Mouse (Mus musculus) mouse trophoblast stem cell (cell line): ENCODE measurements at regions not wholly inside any gene's neighbourhood (a gene's known extent, or its start where the extent isn't known, plus 50 kb on each side); places are given as distances from the start of the nearest gene placed in this dataset.
"Not testable (repeated sequence)": the region's sequence is repeated elsewhere in the genome, so short reads cannot be mapped to it uniquely, and the experiment has no call there.

ENCODE experiments used
- in situ Hi-C, 2 experiments: fragments of 300-500 bp; cut with MseI, MboI; formaldehyde crosslinking; loops; 2 replicates in 1 of 2; 3 replicates in 1 of 2; pipeline ENCODE4 v1.15.1; 2025

- in situ Hi-C loops, result no loop called here
Measured at GRCm38 (mm10) chr14:46596696-46597359, 163.5 kb upstream of the Cdkn3 start.

- in situ Hi-C loops, result no loop called here
Measured at GRCm38 (mm10) chr14:46594151-46594550, 166.2 kb upstream of the Cdkn3 start.

GRCm38 (mm10) chr14:46591753-46592359, 168.5 kb upstream of the Cdkn3 start:
- in situ Hi-C loops, result no loop called here

- in situ Hi-C loops, result no loop called here
Measured at GRCm38 (mm10) chr14:46591211-46591610, 169.1 kb upstream of the Cdkn3 start.

GRCm38 (mm10) chr14:46586093-46586492, 174.2 kb upstream of the Cdkn3 start:
- in situ Hi-C loops, result no loop called here

- in situ Hi-C loops, result no loop called here
Measured at GRCm38 (mm10) chr14:46578051-46579000, 182.0 kb upstream of the Cdkn3 start.

- in situ Hi-C loops, result no loop called here
Measured at GRCm38 (mm10) chr14:46575889-46576288, 184.5 kb upstream of the Cdkn3 start.

GRCm38 (mm10) chr14:46575414-46575813, 184.9 kb upstream of the Cdkn3 start:
- in situ Hi-C loops, result no loop called here

GRCm38 (mm10) chr14:46573401-46573800, 182.9 kb upstream of the Bmp4 start:
- in situ Hi-C loops, result no loop called here

- in situ Hi-C loops, result not testable (repeated sequence)
Measured at GRCm38 (mm10) chr14:46572972-46573371, 182.5 kb upstream of the Bmp4 start.

- in situ Hi-C loops, result no loop called here
Measured at GRCm38 (mm10) chr14:46571841-46572240, 181.4 kb upstream of the Bmp4 start.

GRCm38 (mm10) chr14:46569273-46569672, 178.8 kb upstream of the Bmp4 start:
- in situ Hi-C loops, result no loop called here

GRCm38 (mm10) chr14:46567411-46567780, 176.9 kb upstream of the Bmp4 start:
- in situ Hi-C loops, result no loop called here

- in situ Hi-C loops, result no loop called here
Measured at GRCm38 (mm10) chr14:46566681-46567410, 176.4 kb upstream of the Bmp4 start.

- in situ Hi-C loops, result no loop called here
Measured at GRCm38 (mm10) chr14:46564998-46565397, 174.5 kb upstream of the Bmp4 start.

- in situ Hi-C loops, result no loop called here
Measured at GRCm38 (mm10) chr14:46562016-46562415, 171.5 kb upstream of the Bmp4 start.

GRCm38 (mm10) chr14:46553239-46553638, 162.8 kb upstream of the Bmp4 start:
- in situ Hi-C loops, result no loop called here

GRCm38 (mm10) chr14:46546146-46546545, 155.7 kb upstream of the Bmp4 start:
- in situ Hi-C loops, result no loop called here

- in situ Hi-C loops, result no loop called here
Measured at GRCm38 (mm10) chr14:46539466-46540187, 149.2 kb upstream of the Bmp4 start.

- in situ Hi-C loops, result no loop called here
Measured at GRCm38 (mm10) chr14:46536002-46536762, 145.7 kb upstream of the Bmp4 start.
